Mouse (Mus musculus): Measurements from ENCODE around the gene Pan2.

DNA sequence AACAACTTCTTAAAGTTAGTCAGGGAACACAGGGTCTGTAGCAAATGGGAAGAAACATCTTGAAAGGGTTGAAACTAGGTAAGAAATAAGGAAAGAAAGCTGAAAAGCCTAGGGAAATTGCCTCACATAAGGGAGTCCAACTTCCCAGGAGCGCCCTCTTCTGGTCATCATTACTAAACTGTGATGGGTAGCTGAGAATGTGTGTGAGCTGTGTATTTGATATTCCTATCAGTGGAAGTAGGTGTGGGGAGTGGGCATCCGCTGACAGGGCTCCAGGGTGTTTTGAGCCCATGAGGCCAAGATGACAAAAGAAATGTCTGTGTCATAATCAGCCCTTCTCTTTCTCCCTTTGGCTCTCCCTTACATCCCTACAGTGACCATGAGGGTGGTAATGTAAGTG, 55.7 kb downstream of the Pan2 start:
- TF ChIP-seq GATA1 (IDR thresholded peaks at IDR 0.05; ENCODE audit: low read length) (no peak), TAL1 (IDR thresholded peaks at IDR 0.05; ENCODE audit: low read length) (no peak)

Measured in erythroblast, embryonic 14.5 days (primary cell).